Mouse (Mus musculus): Measurements from ENCODE around the gene Cptp.

DNA sequence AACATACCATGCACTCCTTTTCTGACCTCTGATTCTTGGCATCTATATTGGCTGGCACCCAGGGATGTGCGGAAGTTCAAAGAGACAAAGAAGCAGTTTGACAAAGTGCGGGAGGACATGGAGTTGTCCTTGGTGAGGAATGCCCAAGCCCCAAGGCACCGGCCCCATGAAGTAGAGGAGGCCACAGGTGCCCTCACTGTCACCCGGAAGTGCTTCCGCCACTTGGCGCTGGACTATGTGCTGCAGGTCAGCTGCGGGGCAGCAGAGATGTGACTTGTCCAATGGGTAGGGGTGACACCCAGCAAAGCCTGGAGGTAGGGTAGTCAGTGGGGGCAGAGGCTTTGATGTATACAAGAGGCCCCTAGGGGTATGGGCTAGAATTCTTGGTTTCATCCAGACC is 30.1 kb upstream of the Cptp start:
- TF ChIP-seq EP300 (IDR thresholded peaks at IDR 0.05; ENCODE audit: low read depth) (no peak), CTCF (IDR thresholded peaks at IDR 0.05; ENCODE audit: low read depth) (no peak)
